Mouse (Mus musculus) testis, adult 10 weeks (tissue): ENCODE data around the gene Usmg5. TPM values are rescaled to one million over a fixed set of nuclear protein-coding genes. Genes with fewer than 3 reads are reported as not detected.

Experiments
- polyA plus RNA-seq: library from polyadenylated mRNA; stranded (reverse); fragments of 350-450 nt; fragmentation: Illumina TruSeq; extraction: RNeasy Lipid Tissue Mini Kit (QIAGEN cat#74804); gene quantifications from one replicate; pipeline ENCODE4 v1.2.3, GENCODE M21; 2014; ENCODE audit warnings: low read depth, low replicate concordance

Usmg5 gene
- polyA plus RNA-seq, result 503 TPM

GRCm38 (mm10) chr19:47090550-47091156 is at the start of gene Usmg5, which contains the start of gene Pdcd11:
Gene Usmg5 (minus strand): TSS chr19:47090647.
Gene Pdcd11 (plus strand): TSS chr19:47090768.

GRCm38 (mm10) chr19:47137771-47138421 is 47.4 kb upstream of the Usmg5 start, which contains the start of gene Calhm2:
Gene Calhm2 (minus strand): TSS chr19:47138294.

GRCm38 (mm10) chr19:47067096-47067882 is 23.2 kb downstream of the Usmg5 start, which contains the start of gene Taf5:
Gene Taf5 (plus strand): TSS chr19:47067746.

GRCm38 (mm10) chr19:47050271-47051032 is 40.0 kb downstream of the Usmg5 start, which contains the start of gene Pcgf6:
Gene Pcgf6 (minus strand): TSS chr19:47050906.

Other genes starting within 250 kb of the Usmg5 start
- 0.43 TPM for gene Ina, start 75.9 kb downstream of the Usmg5 start, polyA plus RNA-seq
- gene Nt5c2, start 75.5 kb downstream of the Usmg5 start, polyA plus RNA-seq, result 158 TPM
- gene Pcgf6, start 39.7 kb downstream of the Usmg5 start, polyA plus RNA-seq, result 112 TPM
- 25.9 TPM for gene Taf5, start 22.9 kb downstream of the Usmg5 start, polyA plus RNA-seq
- gene Pdcd11, start 121 bp upstream of the Usmg5 start, polyA plus RNA-seq, result 2.4 TPM
- gene Calhm2, start 47.6 kb upstream of the Usmg5 start, polyA plus RNA-seq, result 0.91 TPM
- gene Calhm1, start 53.6 kb upstream of the Usmg5 start, polyA plus RNA-seq, result not detected
- not detected for gene Calhm3, start 67.1 kb upstream of the Usmg5 start, polyA plus RNA-seq
- gene Neurl1a, start 88.2 kb upstream of the Usmg5 start, polyA plus RNA-seq, result 0.18 TPM